Mouse (Mus musculus) frontal cortex, postnatal 25 days (tissue): ENCODE data around the gene Zfp467.

ENCODE experiments used
- DNase-seq, 2 experiments: peaks; one replicate each; pipeline ENCODE4 v3.0.0; 2022; ENCODE audit warnings: low spot score in 2 of 2

The Zfp467 gene

DNA sequence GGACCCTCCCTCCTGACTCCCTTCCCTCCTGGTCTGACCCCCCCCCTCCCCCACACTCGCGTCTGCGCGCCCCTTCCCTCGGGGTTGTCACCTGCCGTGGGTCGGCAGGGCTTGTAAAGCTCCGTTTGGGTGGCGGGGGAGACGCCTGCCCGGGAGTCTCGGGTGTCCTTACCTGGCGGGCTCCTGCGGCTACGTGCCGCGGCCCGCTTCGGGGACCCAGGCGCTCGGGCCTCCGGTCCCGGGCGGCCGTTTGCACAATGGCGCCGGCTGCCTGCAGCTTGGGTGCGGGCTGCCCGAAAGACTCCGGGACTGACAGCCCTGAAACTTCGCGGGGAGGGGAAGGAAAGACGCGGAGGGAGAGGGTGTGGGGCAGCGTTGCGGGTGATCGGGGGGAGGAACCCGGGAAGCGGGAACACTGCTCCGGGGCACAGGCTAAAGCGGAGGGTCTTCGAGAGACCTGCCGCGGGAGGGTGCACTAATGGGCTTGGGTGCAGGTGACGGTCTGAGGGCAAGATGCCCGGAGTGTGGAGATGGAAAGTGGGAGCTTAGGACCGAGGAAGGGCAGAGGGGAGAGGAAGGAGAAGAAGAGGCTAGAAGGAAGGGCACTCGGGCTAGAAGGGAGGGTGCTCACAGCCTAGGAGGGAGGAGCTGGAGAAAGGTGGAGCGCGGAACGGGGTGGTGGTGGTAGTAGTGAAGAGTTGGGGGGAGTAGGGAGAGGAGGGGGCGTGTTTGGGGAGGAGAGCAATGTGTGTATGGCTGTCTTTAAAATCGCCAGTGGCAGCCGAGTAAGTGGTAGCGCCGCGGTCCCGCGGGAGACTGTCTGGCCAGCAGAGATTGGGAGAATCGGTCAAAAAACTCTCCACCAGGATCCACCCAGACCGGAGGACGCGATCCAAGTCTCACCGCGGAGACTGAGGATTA is at the start of gene Zfp467:
Gene Zfp467 (minus strand): TSS at position 645 of the 921 bp plus-strand sequence.
- DNase-seq = peak in 1 of 2 experiments; percentile 37

DNA sequence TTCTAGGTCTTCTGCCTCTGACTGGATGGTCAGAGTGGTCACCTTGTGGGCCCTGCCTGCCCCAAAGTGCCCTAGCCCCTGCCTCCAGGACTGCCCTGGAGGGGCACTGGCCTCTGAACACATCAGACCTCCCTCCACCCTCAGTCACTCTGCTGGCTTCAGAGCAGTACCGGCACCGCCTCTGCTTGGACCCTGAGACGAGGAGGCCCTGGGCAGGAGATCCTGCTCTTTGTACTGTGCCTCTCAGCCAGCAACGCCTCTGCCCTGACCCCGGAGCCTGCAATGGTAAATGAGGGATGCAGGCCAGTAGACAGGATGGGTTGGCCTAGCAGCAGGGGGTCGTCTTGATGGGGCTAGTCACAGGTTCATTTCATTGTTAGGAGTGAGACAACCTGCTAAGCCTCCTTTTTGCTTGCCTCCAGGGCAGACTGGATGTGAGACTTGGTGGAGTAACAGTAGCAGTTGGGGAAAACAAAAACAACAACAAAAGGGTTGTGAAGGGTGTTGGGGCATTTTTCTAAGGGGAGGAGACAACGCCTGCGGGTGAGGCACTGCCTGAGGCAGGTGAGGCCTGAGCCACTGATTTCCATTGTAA is 47.6 kb upstream of the Zfp467 start:
- DNase-seq = no peak

DNA sequence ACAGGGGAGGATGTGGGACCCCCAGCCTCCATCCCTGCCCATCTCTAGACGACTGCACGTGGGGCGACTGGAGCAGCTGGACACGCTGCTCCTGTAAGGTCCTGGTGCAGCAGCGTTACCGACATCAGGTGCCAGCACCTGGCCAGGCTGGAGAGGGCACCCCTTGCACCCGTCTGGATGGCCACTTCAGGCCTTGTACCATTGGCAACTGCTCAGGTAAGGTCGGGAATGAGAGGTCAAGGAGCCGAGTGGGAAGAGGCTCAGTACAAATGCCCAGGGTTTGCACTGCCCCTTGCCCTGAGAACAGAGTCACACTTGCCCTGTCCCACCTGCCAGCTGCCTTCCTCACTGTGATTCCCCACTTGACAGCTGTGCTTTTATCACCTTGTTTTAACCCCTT is 45.7 kb upstream of the Zfp467 start:
- no peak for DNase-seq

DNA sequence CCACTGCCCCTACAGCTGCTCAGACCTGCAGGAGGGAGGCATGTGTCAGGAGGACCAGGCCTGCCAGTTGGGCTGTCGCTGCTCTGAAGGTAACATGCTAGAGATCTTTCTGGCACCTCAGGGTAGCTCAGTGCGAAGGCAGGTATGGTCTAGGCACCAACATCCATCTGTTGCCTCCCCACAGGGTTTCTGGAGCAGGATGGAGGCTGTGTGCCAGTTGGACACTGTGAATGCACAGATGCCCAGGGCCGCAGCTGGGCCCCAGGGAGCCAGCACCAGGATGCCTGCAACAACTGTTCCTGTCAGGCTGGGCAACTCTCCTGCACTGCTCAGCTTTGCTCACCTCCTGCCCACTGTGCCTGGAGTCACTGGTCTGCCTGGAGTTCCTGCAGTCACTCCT is 44.1 kb upstream of the Zfp467 start:
- no peak for DNase-seq

DNA sequence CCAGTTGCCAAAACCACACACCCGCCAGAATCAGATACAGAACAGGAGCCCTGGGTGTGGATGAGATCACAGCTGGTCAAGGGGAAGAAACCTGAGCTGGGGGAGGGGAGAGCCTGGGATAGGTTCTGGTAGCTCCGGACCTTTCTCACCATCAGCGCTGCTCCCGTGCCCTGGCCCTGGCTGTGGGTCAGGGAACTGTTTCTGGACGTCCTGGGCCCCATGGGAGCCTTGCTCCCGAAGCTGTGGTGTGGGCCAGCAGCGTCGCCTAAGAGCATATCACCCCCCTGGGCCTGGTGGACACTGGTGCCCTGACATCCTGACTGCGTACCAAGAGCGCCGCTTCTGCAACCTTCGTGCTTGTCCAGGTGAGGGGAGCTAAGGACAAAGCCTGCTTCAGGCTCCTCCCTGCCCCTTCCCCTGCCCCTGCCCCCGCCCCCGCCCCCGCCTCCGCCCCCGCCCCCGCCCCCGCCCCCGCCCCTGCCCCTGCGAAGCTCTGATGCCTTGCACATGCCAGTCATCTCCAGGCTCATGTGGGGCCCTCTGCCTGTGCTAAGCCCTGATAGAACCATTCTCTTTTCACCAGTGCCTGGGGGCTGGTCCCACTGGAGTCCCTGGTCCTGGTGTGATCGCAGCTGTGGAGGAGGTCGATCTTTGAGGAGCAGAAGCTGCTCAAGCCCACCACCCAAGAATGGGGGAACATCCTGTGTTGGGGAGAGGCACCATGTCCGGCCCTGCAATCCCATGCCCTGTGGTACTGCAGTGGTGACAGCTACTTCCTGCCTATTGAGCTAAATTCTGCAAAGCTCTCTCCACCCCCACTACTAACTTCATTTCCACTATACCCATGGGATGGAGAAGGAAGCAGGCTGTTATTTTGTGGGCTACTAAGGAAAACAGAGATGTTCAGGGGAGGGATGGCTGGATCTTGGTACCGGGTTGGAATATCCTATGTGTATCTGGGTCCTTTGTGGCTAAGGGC is 42.4 kb upstream of the Zfp467 start:
- DNase-seq = no peak

DNA sequence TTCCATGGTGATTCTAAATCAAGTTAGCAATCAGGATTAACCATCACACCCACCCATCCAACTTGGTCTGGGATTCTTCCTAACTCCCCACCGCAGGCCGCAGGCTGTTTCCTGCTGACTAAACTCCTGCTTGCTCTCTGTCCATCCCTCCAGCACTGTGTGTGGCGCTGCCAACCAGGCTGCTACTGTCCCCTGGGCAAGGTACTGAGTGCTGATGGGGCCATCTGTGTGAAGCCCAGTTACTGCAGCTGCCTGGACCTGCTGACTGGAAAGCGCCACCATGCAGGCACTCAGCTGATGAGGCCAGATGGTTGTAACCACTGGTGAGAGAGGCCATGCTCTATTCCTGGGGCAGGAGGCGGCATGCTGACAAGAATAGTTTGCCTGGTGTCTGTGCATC is 36.9 kb upstream of the Zfp467 start:
- DNase-seq = no peak

DNA sequence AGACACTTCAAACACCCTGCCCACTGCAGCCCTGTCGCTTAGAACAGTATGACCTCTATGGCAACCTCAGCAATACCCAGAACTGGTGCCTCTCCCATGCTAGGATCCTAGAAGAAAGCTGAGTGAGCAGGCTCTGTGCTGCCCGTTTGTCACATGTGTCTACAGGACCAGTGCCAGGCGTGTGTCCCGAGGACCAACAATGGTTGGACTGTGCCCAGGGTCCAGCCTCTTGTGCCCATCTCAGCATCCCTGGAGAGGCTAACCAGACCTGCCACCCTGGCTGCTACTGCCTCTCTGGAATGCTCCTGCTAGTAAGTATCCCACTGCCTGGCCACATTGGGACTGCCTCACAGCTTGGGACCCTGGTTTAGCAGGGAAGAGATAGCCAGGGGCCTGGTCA is 32.8 kb upstream of the Zfp467 start:
- DNase-seq = no peak

DNA sequence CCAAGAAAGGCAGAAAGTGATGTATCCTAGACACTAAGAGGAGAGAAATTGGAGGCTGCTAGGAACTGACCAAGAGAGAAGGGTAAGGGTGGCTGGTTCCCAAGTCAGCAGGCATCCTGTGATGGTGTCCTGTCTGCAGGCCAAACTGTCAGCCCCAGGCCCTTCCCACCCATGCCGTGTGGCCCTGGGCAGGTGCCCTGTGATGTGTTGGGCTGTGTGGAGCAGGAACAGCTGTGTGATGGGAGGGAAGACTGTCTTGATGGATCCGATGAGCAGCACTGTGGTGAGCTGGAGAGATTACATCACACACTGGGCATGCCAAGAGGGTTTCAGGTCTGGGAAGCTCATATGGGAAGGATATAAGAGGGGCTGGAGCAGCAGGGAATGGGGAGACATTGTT is 25.1 kb upstream of the Zfp467 start:
- no peak for DNase-seq

DNA sequence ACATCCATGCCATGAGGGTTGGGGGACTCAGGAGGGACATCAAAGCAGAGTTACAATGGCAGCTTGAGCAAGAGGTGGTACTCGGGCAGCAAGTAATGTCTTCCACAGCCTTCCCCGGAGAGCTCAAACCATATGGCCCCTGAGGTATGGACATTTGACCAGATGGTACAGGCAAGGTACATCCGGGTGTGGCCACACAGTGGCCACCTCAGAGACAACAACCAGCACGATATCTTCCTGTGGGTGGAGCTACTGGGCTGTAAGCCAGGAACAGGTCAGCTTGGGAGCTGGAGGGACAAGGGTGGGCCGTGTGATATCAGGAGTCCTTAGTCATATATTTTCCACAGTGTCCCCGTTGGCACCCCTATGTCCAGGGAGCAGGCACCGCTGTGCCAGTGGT is 21.9 kb upstream of the Zfp467 start:
- DNase-seq = no peak

DNA sequence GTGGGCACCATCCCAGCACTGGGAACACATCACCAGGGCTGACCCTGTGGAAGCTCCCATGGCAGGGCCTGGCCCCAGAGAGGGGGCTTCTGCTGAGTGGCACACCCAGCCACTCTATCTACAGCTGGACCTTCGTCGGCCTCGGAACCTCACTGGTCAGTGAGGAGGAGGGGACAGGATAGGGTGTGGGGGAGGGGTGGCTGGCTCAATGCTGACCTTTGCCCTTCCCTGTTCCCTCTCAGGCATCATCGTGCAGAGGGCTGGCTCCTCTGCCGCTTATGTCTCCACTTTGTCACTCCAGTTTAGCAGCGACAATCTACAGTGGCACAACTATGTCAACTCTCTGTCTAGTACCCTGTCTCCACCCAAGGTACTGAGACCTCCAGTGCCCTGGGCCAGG is 21.1 kb upstream of the Zfp467 start:
- no peak for DNase-seq

DNA sequence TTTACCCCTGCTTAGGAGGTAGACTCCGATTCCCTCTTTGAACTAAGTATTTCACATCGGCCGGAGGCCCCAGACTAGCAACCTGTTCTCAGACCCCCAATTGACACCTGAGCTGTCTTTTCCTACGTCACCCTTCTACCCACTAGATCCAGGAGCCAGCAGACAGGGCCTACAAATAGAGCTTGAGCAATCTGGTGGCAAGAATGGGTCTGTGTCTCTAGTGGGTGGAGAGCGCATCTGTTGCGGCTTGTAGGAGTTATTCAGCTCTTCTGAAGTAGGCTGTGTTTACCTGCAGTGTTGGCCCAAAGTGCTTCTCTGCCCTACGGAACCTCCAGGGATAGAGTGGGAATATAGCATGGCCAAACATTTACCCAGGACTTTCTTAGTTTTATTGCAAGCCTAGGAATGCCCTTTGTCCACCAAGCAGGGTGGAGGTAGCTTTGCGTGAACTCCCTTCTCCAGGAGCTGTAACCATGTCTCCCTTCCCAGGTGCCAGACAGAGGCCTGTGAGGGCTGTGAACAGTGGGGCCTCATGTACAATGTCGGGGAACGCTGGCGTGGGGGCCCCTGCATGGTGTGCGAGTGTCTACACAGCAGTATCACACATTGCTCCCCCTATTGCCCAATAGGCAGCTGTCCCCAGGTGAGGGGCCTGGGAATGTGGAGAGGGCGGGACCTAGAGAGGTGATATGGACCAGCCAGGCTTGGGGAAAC is 19.5 kb upstream of the Zfp467 start:
- peak in 1 of 2 experiments; percentile 17 for DNase-seq

DNA sequence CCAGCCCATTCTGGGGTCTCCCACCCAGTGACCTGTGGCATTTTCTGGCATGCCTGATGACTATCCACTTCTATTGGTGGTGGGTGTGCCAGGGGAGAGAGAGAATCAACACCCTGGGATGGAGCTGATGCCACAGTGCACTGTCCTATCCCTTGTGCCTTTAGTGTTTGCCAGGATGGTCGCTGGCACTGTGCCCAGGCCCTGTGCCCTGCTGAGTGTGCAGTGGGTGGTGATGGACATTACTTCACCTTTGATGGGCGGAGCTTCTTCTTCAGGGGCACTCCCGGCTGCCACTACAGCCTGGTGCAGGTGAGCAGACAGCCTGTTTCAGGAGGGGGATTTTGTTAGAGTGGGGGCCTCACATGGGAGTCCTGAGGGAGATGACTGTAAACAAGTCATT is 7.1 kb upstream of the Zfp467 start:
- no peak for DNase-seq

DNA sequence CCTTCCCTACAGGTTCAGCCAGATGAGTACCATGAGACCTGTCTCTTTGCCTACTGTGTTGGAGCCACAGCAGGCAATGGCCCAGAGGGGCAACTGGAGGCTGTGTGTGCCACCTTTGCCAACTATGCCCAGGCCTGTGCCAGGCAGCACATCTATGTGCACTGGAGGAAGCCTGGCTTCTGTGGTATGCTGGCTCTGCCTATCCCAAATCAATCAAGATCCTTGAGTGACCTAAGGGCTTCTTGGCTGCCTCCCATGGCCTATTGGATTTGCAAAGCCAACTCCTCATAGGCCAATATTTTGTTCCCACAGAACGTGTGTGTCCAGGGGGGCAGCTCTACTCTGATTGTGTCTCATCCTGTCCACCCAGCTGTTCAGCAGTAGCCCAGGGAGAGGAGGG is 6.5 kb upstream of the Zfp467 start:
- no peak for DNase-seq

DNA sequence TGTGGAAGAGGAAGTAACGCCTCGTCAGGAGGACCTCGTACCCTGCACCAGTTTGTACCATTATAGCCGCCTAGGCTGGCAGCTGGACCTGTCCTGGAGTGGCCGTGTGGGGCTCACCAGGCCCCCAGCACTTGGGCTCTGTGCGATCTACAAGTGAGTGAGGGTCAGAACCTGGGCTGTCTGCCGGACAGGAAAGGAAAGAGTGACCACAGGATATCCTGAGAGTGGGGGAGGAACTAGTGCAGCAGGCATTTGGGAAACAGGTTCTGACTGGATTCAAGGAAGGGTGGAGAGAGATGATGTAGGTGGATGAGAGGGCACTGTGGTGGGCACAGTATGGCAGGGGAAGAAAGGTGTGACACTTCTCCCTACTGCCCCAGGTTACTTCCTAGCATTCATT is 2.9 kb upstream of the Zfp467 start:
- no peak for DNase-seq

DNA sequence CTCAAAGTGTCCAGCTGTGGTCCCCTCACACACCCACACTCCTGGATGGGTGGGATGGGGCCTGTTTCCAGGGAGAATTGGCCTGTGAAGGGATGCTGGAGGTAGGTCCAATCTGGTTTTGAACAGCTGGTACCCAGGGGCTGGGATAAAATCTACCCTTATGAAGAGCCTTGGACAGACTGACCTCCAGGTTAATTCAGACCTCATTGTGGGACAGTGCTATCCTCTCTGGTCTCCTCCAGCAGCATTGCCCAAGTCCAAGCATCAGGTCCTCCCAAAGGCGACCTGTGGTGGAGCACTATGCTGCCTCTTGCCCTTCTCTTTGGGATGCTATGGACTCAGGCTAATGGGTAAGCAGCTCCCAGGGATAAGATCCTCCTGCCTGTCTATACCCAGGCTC is 2.3 kb upstream of the Zfp467 start, which contains the start of gene Sspo:
Gene Sspo (plus strand): TSS at position 301 of the 400 bp plus-strand sequence.
- DNase-seq = no peak

DNA sequence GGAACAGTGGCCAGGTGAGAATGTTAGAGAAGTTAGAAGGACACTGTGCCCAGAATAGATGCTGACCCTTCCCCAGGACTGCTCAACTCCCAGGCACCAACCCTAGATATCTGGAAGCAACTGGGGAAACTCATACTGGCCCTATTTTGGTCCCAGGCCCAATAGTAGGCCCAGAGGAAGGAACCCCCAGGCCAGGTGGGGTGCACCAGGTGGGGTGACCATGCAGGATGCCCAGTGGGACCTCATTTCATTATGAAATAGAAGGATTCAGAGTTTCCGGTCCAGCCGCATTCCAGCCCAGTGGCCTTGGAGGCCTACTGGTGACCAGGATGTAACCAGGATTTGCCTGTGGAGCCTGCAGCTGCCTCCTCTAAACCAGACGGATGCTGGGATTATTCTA is 1.3 kb upstream of the Zfp467 start:
- DNase-seq = no peak

DNA sequence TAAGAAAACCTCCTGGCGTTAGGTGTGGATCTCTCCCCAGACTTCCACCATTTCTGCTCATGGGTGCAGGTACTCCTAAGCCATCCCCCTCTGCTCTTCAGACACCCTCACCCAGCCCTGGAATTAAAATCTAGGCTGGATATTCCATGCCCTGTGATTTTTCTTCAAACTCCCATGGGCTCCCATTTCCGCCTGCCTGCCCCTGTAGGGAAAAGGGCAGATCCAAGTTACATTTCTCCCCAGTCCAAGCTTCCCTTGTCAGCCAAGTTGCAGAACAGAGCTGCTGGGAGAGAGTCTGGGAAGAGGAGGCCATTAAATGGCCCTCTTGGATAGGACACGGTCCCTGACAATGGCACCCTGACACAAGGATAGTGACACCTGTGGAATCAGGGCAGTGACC is 631 bp upstream of the Zfp467 start:
- DNase-seq = no peak

DNA sequence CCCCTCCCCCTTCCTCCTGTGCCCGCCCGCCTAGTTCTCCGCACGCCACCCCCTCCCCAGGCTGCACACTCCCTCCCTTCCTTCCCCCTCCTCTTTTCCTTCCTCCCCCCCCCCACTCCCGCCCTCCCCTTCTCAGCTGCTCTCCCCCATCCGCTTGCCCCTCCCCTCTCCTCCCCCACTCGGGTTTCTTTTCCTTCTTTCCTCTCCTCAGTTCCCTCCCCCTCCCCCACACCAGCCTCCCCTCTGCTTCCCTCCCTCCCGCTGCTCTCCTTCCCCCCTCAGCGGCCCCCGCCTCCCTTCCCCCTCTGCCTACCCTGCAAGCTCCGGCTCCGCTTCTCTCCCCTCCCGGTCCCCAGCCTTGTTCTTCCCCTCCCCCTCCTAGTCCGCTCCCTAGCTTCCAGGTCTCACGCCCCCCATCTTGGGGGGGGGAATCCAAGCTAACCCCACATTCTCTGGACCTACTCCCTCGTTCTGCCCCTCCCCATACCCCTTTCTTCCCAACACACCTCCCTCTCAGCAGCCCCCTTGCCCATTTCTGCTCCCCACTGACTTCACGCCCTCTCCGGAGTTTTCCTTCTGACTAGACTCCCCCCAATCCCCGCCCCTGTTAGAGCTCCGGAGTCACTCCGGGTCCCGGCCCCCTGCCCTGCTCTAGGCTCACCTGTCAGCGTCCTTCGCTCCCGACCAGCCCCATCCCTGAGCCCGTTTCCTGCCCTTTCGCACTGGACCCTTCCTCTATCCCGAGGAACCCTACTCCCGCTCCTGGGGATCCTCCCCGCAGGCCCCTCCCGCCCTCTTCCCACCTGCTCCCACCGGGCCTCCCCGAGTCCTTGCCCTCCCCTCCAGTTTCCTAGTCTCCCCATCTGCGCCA is 1.1 kb downstream of the Zfp467 start:
- DNase-seq = peak; percentile 28 to 41

DNA sequence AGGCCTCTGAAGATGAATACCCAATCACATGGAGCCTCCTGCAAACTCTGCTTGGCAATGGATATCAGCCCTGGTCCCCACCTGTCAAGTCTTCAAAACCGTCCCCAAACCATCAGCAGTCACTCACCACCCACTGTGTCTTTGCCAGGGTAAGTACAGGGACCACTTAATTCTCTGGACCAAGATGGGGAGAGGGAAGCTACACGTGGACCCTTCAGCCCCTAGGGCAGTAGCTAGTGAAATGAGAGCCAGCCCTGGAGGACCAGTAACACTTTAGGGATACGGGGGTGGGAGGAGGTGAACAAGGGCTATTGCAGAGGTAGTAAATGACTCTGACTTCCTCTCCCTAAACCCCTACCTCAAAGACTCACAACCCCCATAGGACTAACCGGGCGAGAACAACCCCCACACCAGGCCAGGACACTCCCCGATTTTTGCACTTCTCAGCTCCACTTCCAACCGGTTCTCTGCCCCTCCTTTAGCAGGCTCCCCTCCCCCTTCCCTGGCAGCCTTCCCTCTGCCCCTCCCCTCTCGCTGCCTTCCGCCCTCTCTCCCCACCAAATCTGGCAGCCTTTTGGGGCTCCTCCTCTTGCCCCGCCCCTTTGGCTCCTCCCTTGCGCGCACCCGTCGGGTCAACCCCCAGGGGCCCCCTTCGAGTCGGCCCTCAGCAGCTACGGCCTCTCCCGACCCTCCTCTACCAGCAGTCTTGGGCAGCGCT is 1.9 kb downstream of the Zfp467 start:
- DNase-seq = peak; percentile 68 to 73
